Mouse (Mus musculus) limb, embryonic 14.5 days (tissue): ENCODE data around the gene Igsf21. TPM values are rescaled to one million over a fixed set of nuclear protein-coding genes. Genes with fewer than 3 reads are reported as not detected.

Experiments used
- ATAC-seq: fragments of 200-750 bp; cut with Nextera tagmentation; 2 replicates; pipeline ENCODE4 v1.8.0; 2017; ENCODE audit warnings: low read depth, moderate number of reproducible peaks, moderate TSS enrichment; ENCODE audit not compliant: low FRiP score
- DNase-seq: peaks from one replicate; pipeline ENCODE4 v3.0.0-alpha.2; 2015; ENCODE audit warnings: low spot score
- H3K27ac ChIP-seq: fragments of 300-500 bp; sonication (generic); replicated peaks from 2 replicates; pipeline ENCODE4 v1.5.1; 2014; ENCODE audit warnings: low read depth, mild to moderate bottlenecking, low read length, moderate library complexity, mixed read lengths
- H3K27me3 ChIP-seq: fragments of 300-500 bp; sonication (generic); 2 replicates; pipeline ENCODE4 v1.6.1; 2014; ENCODE audit warnings: low read length, mixed read lengths; ENCODE audit not compliant: control insufficient read depth, insufficient read depth
- H3K36me3 ChIP-seq: fragments of 300-500 bp; sonication (generic); 2 replicates; pipeline ENCODE4 v1.6.1; 2014; ENCODE audit warnings: mild to moderate bottlenecking, low read length, moderate library complexity, mixed read lengths; ENCODE audit not compliant: control insufficient read depth, insufficient read depth
- H3K4me1 ChIP-seq: fragments of 300-500 bp; sonication (generic); 2 replicates; pipeline ENCODE4 v1.6.1; 2014; ENCODE audit warnings: antibody characterized with exemption, low read length, mixed read lengths; ENCODE audit not compliant: control insufficient read depth, insufficient read depth
- H3K4me2 ChIP-seq: fragments of 300-500 bp; sonication (generic); replicated peaks from 2 replicates; pipeline ENCODE4 v1.6.1; 2014; ENCODE audit warnings: low read depth, mild to moderate bottlenecking, low read length, moderate library complexity; ENCODE audit not compliant: severe bottlenecking
- H3K4me3 ChIP-seq: fragments of 300-500 bp; sonication (generic); replicated peaks from 2 replicates; pipeline ENCODE4 v1.5.1; 2014; ENCODE audit warnings: low read length
- H3K9ac ChIP-seq: fragments of 300-500 bp; sonication (generic); 2 replicates; pipeline ENCODE4 v1.6.1; 2014; ENCODE audit warnings: mild to moderate bottlenecking, low read depth, low read length, moderate library complexity; ENCODE audit not compliant: severe bottlenecking
- H3K9me3 ChIP-seq: fragments of 300-500 bp; sonication (generic); 2 replicates; pipeline ENCODE4 v1.6.1; 2016; ENCODE audit warnings: low read length; ENCODE audit not compliant: control insufficient read depth
- POLR2A ChIP-seq: fragments of 200-500 bp; IDR thresholded peaks from 2 replicates; pipeline ENCODE4 v1.8.0; 2012; ENCODE audit warnings: inconsistent platforms, mild to moderate bottlenecking, moderate library complexity, borderline replicate concordance; ENCODE audit not compliant: insufficient read depth, insufficient read length; ENCODE audit errors: extremely low read depth
- WGBS: fragments of 180-500 bp; shearing (Covaris S2); extraction: QIAGEN DNeasy Blood & Tissue Kit; methylation state at CpG from one replicate; pipeline ENCODE4 v1.1.7; 2014; 5-methylcytosine and 5-hydroxymethylcytosine counted together
- polyA plus RNA-seq, 2 experiments: library from polyadenylated mRNA; depleted of rRNA in 1 of 2; stranded (reverse) in 1 of 2; unstranded in 1 of 2; fragments of >200 nt; fragmentation: Nextera tagmentation in 1 of 2; extraction: Ambion mirVana in 1 of 2; gene quantifications; 2 replicates each; pipeline versions ENCODE4 v1.2.1 to v1.2.3; 2012 to 2014

The Igsf21 gene
- polyA plus RNA-seq, 2 experiments: 0.45 to 0.55 TPM

DNA sequence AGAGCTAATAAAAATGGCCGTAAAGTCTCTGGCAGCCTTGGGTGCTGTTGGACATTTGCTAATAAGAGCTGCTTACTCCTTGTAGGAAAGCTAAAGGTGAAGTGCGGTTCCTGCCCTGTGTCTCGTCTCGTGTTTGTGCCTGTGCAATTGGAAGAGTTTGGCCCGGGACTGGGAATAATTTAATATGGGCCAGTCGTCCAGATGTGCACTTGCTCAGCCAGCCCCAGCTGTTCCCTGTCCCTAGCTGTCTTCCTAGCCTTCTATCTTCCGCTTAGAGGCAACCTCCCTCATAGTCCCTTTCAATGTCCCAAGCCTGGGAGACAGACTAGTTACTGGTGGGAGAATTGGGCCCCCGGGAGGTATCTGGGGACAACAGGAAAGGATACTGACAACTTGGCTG lies 169.0 kb downstream of the Igsf21 start:
- Histone ChIP-seq H3K36me3 (no peaks in the 10 kb centered on the region), H3K9ac (no peak overlapping the region), H3K27me3 (no peaks in the 10 kb centered on the region), H3K9me3 (no peaks in the 10 kb centered on the region), H3K27ac (no peak overlapping the region), H3K4me3 (no peak overlapping the region), H3K4me1 (peaks cover 8% of the 10 kb centered on the region; the same call in 1 of the 2 replicates), H3K4me2 (no peak overlapping the region)
- 27% methylated on average over 8 of the region's 8 CpGs for WGBS
- DNase-seq (no peak), ATAC-seq (no peak)
- TF ChIP-seq POLR2A: no peak

DNA sequence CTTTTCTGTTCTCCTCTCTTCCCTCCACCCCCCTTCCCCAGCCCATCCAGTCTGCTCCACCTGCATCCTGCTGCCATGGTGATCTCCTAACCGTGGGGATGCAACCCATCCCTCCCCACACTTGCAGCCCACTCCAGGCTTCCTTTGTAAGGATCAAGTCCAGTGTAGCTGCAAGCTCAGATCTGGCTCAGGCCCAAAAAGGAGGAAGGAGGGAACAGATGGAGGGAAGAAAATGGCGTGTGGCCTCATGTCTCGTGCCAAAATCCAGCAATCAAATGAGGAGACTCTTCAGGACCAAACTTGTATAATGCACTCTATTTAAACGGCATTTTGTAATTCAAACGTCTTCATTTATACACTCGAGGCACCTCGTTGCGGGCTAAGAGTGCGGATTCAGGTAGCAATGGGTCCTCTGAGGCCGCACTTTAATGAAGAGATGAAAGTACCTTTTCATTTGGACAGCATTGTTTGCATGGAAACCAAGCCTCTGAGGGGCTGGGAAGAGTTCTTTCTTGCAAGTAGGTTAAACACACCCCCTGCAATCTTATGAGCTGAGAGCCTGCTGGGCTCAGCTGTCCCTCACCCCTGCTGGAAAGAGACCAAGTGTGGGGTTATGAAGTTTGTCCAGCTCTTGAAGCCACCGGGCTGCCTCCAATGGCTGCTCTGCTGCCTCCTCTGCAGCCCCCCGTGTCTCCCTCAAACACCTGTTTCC lies 169.6 kb downstream of the Igsf21 start:
- DNase-seq (peak; percentile 26), ATAC-seq (peak; percentile 71; the same call in 1 of the 2 replicates)
- Histone ChIP-seq H3K4me3 (no peak overlapping the region), H3K9ac (no peak overlapping the region), H3K4me2 (no peak overlapping the region), H3K36me3 (no peaks in the 10 kb centered on the region), H3K27me3 (no peaks in the 10 kb centered on the region), H3K27ac (no peak overlapping the region), H3K4me1 (peaks cover 8% of the 10 kb centered on the region; the same call in 1 of the 2 replicates), H3K9me3 (no peaks in the 10 kb centered on the region)
- WGBS: 49% methylated on average over 12 of the region's 12 CpGs
- TF ChIP-seq POLR2A: no peak

DNA sequence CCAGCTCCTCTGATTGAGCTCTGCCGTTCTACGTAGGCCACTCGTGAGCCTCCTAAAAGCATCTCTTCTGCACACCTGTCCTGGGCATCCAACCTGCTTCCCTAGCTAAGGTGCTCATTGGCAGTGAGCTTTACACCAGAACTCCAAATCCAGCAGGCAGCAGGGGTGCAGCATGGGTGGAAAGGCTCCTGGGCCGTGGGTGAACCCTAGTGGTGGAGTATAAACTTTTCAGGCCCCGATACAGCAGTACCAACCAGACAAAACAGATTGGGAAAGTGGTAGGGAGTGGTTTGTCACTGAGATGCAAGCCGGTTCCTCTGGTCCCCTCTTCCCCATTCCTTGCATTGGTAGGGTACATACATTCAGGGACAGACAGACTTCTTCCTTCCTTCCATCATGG lies 170.2 kb downstream of the Igsf21 start:
- no peak for ATAC-seq
- Histone ChIP-seq H3K27ac (no peak overlapping the region), H3K4me3 (no peak overlapping the region), H3K27me3 (0 out of 2 replicates have a peak, but pooled peaks cover 2% of the 10 kb centered on the region), H3K9me3 (no peaks in the 10 kb centered on the region), H3K36me3 (no peaks in the 10 kb centered on the region), H3K4me1 (peaks cover 8% of the 10 kb centered on the region; the same call in 1 of the 2 replicates), H3K9ac (no peak overlapping the region), H3K4me2 (no peak overlapping the region)
- no peak for TF ChIP-seq POLR2A
- WGBS: 75% methylated on average over 6 of the region's 6 CpGs
- DNase-seq: no peak

DNA sequence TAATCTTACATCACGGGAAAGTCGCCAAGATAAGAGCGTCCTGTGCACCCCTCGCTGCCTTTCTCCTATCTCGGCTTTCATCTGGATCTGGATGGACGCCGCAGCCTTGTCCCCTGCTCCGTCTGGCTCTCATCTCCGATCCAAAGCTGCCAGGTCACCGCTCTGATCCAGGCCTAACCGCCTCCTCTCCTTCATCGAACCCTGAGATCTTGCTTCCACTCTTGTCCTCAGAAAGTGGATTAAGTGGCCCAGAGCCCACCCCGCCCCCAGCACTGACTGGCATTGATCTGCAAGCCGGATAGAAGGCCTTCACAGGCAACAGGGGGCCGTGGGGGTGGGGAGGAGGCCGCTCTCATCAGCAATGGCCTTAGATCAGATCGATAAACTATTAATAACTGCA lies 175.5 kb downstream of the Igsf21 start:
- H3K4me3 ChIP-seq: no peak overlapping the region
- H3K9ac ChIP-seq: no peak overlapping the region
- H3K4me2 ChIP-seq: no peak overlapping the region
- H3K27ac ChIP-seq: no peak overlapping the region
- no peak for ATAC-seq
- H3K9me3 ChIP-seq: no peaks in the 10 kb centered on the region
- DNase-seq: no peak
- no peaks in the 10 kb centered on the region for H3K36me3 ChIP-seq
- H3K4me1 ChIP-seq: no peaks in the 10 kb centered on the region
- no peak for TF ChIP-seq POLR2A
- 29% methylated on average over 17 of the region's 17 CpGs for WGBS
- peaks cover 17% of the 10 kb centered on the region; the same call in 1 of the 2 replicates for H3K27me3 ChIP-seq

DNA sequence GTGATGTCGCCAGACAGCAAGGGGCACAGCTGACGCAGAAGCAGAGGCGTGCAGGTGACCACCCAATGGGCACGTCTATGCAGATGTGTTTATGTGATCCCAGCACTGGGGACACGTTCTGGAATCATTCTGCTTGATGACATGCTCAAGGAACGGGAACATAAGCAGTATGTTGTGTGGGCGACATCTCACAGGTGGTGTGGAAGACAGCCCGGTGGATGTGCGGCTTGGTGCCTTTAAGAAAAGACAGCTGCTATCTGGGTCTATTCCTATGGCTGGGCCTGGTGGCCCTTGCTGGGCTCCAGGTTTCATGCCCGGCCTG lies 176.3 kb downstream of the Igsf21 start:
- no peak overlapping the region for H3K4me2 ChIP-seq
- ATAC-seq (no peak), DNase-seq (no peak)
- H3K9me3 ChIP-seq: no peaks in the 10 kb centered on the region
- H3K27me3 ChIP-seq: peaks cover 17% of the 10 kb centered on the region; the same call in 1 of the 2 replicates
- 28% methylated on average over 10 of the region's 10 CpGs for WGBS
- no peak for TF ChIP-seq POLR2A
- H3K9ac ChIP-seq: no peak overlapping the region
- H3K36me3 ChIP-seq: no peaks in the 10 kb centered on the region
- H3K4me3 ChIP-seq: no peak overlapping the region
- no peaks in the 10 kb centered on the region for H3K4me1 ChIP-seq
- H3K27ac ChIP-seq: no peak overlapping the region
